Mouse (Mus musculus) kidney, postnatal 14 days (tissue): ENCODE measurements at regions not wholly inside any gene's neighbourhood (a gene's known extent, or its start where the extent isn't known, plus 50 kb on each side); places are given as distances from the start of the nearest gene placed in this dataset.

Experiments
- DNase-seq: peaks from one replicate; pipeline ENCODE4 v3.0.0; 2022; ENCODE audit warnings: mixed read lengths

DNA sequence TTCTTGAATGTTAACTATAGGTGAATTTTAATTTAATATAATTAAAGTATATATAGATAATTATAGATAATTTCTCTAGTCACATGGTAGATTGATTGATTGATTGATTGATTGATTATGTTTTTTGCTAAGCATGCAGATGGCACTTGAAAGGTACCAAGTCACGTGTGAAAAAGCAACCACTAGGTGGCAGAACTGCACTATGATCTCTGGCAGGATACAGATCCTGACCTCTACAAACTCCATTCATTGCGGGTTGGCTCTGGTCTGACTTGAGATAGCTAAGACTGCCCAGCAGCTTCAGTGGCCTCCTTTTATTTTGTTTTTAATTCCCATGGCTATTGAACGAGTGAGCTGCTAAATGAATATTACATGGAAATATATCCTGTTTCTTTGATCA lies 229.7 kb upstream of the Grm3 start:
- DNase-seq: no peak

DNA sequence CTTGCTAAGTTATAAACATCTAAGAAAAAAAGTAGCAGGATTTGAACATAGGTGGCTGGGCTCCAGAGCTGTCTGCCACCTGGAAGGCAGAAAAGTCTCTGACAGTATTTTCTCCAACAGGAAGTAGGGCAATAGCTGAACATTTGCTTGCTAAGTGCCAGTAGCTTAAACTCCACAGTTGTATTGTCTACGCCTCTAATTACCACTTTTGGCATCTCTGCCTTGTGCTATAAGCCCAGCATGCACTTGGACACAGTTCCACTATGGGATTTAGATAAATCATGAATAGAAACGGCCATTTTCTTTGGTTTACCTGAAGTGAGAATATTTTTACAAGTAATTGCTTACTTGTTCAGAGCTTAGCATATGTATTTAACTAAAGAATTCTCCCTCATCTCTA lies 213.8 kb upstream of the Grm3 start:
- DNase-seq: no peak

DNA sequence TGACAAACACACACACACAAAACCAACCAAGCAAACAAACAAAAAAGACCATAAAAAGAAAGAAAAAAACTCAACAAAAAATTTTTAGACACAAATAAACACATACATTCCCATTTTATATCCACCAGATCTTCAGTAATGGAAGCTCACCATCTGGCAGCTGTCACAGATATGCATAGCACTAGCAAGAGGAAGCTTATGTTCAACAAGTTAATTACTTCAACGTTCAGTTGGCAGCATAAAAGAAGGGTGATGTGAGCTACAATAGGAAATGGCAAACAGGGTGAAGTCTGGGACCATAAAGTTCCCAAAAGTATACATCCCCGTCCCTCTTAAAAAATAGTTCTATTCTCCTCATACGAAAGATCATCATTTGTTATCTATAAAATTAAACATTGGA lies 188.0 kb upstream of the Grm3 start:
- no peak for DNase-seq

DNA sequence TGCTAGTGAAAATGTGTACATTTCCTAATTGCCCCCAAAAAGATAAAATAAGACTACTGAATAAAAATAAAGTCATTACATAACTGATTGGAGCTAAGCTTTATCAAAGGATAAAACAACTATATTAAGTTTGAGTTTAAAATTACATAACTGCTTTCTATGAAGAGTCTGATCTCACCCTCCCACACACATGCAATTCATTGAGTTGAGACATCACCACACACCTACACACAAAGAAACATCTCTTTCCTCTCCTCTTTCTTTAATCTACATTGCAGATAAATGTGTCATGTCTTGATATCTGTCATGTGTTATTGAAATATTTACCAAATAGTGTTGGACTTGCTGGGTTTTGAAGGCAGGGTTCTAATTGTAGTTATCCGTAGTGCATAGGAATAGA lies 186.8 kb upstream of the Grm3 start:
- DNase-seq: no peak

DNA sequence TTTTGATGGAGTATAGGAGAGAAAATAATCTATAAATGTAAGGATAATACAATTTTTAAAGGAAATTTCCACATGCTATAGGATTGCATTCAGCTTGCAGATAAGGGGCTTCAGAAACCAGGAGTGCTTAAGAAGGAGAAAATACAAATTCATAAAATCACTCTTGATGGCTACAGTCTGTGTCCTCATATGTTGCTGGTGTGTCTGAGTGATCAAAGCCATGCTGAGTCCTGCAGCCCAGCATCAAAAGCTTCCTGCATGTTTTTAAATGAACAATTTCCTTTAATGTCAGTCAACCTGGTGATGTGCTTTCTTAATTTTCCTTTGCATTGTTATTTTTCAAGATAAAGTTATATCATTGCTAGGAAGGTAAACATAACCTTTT lies 186.1 kb upstream of the Grm3 start:
- no peak for DNase-seq

DNA sequence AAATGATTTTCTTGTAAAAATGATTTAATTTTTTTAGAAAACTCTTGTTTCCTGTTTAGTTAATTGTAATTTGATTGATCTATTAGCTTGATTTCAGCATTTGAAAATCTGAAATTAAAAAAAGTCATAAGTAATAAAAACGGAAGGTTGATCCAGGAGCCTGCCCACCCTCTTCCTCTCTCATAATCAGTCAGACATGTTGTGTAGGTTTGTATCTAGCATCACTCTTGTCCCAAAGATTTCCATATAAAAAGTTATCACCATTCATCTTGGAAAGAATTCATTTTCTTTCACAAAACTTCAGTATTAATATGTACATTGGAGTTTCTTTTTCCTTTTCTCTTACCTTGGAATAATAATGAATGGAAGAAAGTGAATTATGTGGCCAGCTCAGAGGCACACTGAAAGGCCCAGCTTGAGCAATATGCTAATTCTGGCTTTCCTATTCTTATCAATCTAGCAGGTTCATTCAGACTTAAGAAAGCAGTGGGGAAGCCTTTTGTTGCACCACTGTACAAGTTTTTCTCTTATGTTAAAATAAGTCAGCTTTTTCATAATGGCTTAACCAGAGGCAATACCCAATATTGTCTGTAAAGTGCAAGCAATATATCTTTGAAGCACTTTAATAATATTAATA lies 185.6 kb upstream of the Grm3 start:
- no peak for DNase-seq

DNA sequence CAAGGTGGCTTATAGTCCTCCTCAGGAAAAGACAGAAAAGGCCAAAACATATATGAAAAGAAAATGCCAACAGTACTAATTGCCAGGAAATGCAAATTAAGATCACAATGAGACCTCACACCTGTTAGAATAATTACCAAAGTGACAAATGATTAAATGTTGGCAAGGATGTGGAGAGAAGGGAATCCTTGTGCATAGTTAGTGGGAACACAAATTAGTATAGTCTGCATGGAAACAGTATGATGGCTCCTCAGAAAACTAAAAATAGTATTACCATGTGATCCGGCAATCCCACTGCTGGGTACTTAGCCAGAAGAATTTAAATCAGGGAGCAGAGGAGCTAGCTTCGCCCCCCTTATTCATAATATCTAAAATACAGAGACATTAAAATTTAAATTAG lies 170.3 kb upstream of the Grm3 start:
- no peak for DNase-seq

DNA sequence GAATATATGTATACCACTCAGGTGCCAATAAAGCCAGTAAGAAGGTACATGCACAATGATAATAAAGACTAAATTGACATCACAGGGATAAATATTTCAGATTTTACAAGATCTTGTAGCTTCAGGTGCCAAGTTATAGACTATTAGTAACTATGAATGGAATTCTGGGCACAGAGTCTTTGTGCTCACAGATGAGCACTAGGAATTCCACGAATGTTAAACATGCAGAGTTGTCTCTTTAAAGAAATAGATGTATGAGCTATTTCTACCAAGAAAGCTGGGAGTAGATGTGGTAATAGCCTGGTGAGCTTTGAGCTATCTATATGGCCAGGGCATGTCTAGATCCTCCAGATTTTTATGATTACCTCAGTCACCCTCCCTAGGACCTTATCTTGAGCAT lies 153.1 kb upstream of the Grm3 start:
- DNase-seq: no peak

DNA sequence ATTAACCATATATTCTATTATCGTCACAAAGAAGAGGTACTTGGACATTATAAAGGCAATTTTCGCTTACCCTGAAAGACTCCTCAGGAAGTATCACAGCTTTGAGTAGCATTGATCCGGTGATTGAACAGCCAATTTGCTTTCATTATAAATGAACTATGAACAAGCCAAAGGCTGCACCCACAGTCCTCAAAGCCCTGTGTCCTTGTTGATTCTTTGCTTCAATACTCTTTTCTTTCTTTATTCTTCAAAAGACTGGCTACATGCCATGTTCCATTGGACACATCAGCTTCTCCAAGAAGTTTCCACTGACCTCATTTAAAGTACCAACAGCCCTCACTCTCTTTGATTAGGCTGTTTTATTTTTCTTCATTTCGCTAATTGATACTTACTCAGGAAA lies 144.1 kb upstream of the Grm3 start:
- DNase-seq: no peak

DNA sequence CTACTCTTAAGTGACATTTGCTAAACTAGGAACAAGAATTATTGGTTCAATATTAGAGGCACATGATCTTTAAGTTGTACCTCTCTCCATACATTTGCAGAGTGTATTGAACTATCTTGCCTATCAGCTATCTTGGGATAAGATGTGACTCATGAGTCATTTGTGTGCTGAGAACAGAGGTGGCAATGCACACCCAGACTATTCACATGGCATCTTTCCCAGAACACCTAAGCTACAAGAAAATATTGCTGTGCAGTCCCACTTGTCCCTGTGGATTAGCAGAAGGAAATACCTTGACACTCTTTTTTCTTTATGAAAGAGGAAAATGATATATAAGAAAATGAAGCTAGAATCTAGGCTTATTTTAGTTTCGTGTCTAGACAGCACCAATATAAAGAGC lies 104.8 kb upstream of the Grm3 start:
- DNase-seq: no peak

DNA sequence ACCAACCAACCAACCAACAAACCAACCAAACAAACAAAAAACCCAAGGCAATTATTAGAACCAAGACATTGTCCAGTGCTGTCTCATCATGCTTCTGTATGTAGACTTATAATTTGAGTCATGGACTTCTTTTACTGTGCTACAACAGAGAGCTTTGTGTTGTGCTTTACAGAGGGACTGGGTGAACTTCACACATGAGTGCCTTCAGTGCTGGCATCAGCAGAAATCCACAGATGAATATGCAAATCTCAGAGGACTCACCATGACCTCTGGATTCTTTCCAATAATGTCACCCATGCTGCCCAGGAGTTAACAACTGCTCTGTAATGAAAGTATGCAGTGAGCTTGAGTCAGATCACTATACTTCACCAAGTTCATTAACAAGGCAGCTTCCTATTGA lies 76.7 kb upstream of the Grm3 start:
- peak; percentile 53 for DNase-seq

DNA sequence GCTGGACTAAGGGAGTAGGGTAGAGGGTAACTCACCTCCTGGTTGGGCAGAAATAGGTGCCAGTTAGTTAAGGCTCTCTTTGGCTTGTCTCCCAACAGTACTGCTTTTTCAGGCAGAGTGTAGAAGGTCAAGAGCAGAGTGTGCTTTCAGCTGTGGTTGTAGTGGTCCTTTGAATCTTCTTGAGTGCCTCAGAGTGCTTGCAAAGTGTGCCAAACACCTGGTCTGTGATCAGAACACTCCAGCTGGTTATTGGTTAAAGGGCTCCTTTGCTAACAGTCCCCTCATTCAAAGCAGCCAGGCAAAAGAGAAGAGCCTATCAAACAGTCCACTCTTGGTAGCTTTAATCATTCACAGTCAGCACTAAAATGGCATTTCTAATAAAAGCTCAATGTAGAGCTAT lies 56.1 kb upstream of the Grm3 start:
- DNase-seq: no peak
